Mouse (Mus musculus): ENCODE data around the gene Gpr158. TPM values are rescaled to one million over a fixed set of nuclear protein-coding genes. Genes with fewer than 3 reads are reported as not detected.

The Gpr158 gene
- polyA plus RNA-seq, 1 experiment from 2014 or later = 0.49 TPM

DNA sequence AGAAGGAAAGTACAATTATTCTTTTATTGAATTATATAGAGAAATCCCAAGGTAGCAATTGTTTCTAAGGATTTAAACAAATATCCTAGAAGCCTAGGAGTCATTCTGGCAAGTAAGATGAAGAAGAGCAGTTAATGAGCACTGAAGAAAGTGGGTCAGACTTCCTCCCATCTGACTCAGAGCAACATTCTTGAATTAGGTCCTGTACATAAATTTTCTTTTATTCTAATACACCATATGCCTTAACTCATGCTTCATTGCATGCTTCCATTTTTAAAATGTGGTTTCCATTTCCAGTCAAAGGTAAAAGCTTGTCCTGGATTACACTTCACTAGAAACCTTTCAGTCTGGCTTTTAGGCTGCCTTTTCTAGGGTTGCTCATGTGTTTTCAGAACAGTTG, 432.7 kb downstream of the Gpr158 start:
- no peak overlapping the region for H3K9ac ChIP-seq (ENCODE audit: low read depth, low read length)
- H3K9me3 ChIP-seq (ENCODE audit: control insufficient read depth, low read length) = no peaks in the 10 kb centered on the region
- no peak overlapping the region for H3K27ac ChIP-seq (ENCODE audit: low read depth, low read length)
- no peak overlapping the region for H3K4me3 ChIP-seq (ENCODE audit: low read depth, low read length)
- no peaks in the 10 kb centered on the region for H3K36me3 ChIP-seq (ENCODE audit: control insufficient read depth, insufficient read depth, low read length)
- no peaks in the 10 kb centered on the region for H3K4me1 ChIP-seq (replicated peaks; ENCODE audit: control insufficient read depth, insufficient read depth, low read length)
- ATAC-seq (ENCODE audit: low FRiP score) (no peak), DNase-seq (ENCODE audit: low spot score) (no peak)
- no peaks in the 10 kb centered on the region for H3K27me3 ChIP-seq (ENCODE audit: control insufficient read depth, insufficient read depth, low read length)
- no peak overlapping the region for H3K4me2 ChIP-seq (replicated peaks; ENCODE audit: low read depth, low read length)

DNA sequence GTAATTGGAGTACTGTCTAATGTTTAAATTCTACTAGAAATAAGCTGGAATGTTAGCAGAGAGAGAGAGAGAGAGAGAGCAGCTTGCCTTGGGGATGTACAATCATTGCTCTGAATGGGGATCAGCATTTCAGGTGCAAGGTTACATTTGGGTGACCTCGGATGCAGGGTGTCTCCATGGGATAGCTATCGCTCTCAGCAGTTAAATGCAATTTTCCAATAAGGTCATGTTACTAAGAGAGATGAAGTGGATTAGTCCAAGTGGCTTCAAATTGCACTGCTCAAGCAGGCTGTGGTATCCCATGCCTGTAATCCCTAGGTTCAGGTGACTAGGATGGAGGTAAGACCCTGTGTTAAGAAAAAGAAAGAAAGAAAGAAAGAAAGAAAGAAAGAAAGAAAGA, 441.2 kb downstream of the Gpr158 start:
- no peak overlapping the region for H3K9ac ChIP-seq (ENCODE audit: low read depth, low read length)
- no peak overlapping the region for H3K27ac ChIP-seq (ENCODE audit: low read depth, low read length)
- no peak overlapping the region for H3K4me3 ChIP-seq (ENCODE audit: low read depth, low read length)
- WGBS = 91% methylated on average over 2 of the region's 2 CpGs
- no peaks in the 10 kb centered on the region for H3K4me1 ChIP-seq (replicated peaks; ENCODE audit: control insufficient read depth, insufficient read depth, low read length)
- DNase-seq (ENCODE audit: low spot score) = no peak
- no peak for ATAC-seq (ENCODE audit: low FRiP score)
- H3K27me3 ChIP-seq (ENCODE audit: control insufficient read depth, insufficient read depth, low read length) = no peaks in the 10 kb centered on the region
- H3K36me3 ChIP-seq (ENCODE audit: control insufficient read depth, insufficient read depth, low read length) = no peaks in the 10 kb centered on the region
- no peak overlapping the region for H3K4me2 ChIP-seq (replicated peaks; ENCODE audit: low read depth, low read length)
- no peaks in the 10 kb centered on the region for H3K9me3 ChIP-seq (ENCODE audit: control insufficient read depth, low read length)

DNA sequence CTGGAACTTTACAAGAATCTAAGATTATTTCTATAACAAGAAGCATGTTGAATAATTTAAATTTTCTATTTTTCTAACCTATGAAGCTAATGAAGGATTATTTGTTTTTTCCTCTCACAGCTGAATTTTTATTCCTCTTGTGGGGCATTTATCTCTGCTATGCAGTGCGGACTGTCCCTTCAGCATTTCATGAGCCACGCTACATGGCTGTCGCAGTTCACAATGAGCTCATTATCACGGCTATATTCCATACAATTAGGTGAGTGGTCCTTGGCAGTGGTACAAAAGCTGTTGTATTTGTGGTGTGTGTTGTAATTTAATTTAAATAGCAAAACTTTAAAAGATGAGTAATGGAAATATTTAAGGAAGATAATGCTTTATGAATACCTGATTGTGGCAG, 443.1 kb downstream of the Gpr158 start:
- Histone ChIP-seq H3K4me3 (ENCODE audit: low read depth, low read length) (no peak overlapping the region), H3K9ac (ENCODE audit: low read depth, low read length) (no peak overlapping the region), H3K4me2 (replicated peaks; ENCODE audit: low read depth, low read length) (no peak overlapping the region), H3K27ac (ENCODE audit: low read depth, low read length) (no peak overlapping the region), H3K4me1 (replicated peaks; ENCODE audit: control insufficient read depth, insufficient read depth, low read length) (no peaks in the 10 kb centered on the region), H3K36me3 (ENCODE audit: control insufficient read depth, insufficient read depth, low read length) (no peaks in the 10 kb centered on the region), H3K9me3 (ENCODE audit: control insufficient read depth, low read length) (no peaks in the 10 kb centered on the region), H3K27me3 (ENCODE audit: control insufficient read depth, insufficient read depth, low read length) (no peaks in the 10 kb centered on the region)
- no peak for ATAC-seq (ENCODE audit: low FRiP score)
- no peak for DNase-seq (ENCODE audit: low spot score)
- 72% methylated on average over 4 of the region's 4 CpGs for WGBS

DNA sequence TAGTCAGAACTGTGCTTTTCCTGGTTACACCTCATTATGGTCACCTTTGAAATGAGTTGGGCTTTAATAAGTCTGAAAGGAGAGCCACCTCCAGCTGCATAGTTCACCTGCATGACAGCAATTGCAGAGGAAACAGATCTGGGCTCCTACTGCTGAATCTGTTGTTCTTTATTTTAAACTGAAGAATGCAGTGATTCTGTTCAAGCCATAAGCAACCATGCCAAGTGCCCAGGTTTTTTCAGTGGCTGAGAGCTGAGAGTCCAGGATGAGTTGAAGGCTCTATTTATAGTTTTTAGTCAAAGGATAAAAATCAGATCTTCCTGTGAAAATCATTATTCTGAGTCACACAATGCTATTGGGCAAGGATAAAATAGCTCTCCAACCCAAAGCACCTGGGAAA, 496.7 kb downstream of the Gpr158 start:
- H3K27me3 ChIP-seq (ENCODE audit: control insufficient read depth, insufficient read depth, low read length) = no peaks in the 10 kb centered on the region
- DNase-seq (ENCODE audit: low spot score) (no peak), ATAC-seq (ENCODE audit: low FRiP score) (no peak)
- no peaks in the 10 kb centered on the region for H3K9me3 ChIP-seq (ENCODE audit: control insufficient read depth, low read length)
- no peak overlapping the region for H3K9ac ChIP-seq (ENCODE audit: low read depth, low read length)
- H3K4me3 ChIP-seq (ENCODE audit: low read depth, low read length) = no peak overlapping the region
- H3K36me3 ChIP-seq (ENCODE audit: control insufficient read depth, insufficient read depth, low read length) = no peaks in the 10 kb centered on the region
- H3K4me2 ChIP-seq (replicated peaks; ENCODE audit: low read depth, low read length) = no peak overlapping the region
- no peak overlapping the region for H3K27ac ChIP-seq (ENCODE audit: low read depth, low read length)
- no peaks in the 10 kb centered on the region for H3K4me1 ChIP-seq (replicated peaks; ENCODE audit: control insufficient read depth, insufficient read depth, low read length)

Other genes starting within 250 kb of the Gpr158 start
- 3.7 TPM in 2 replicates for gene Enkur, start 162.2 kb upstream of the Gpr158 start, polyA plus RNA-seq (2014; fragmentation: Nextera tagmentation; extraction: Ambion mirVana)
- 16.2 and 18.2 TPM in 2 replicates for gene Thnsl1, start 161.8 kb upstream of the Gpr158 start, polyA plus RNA-seq (2014; fragmentation: Nextera tagmentation; extraction: Ambion mirVana)